Mouse (Mus musculus): Measurements from ENCODE around the gene Fer1l5. TPM values are rescaled to one million over a fixed set of nuclear protein-coding genes. Genes with fewer than 3 reads are reported as not detected.

Gene Fer1l5
- polyA plus RNA-seq, 1 experiment from 2014 or later = 0.78 TPM

- Histone ChIP-seq H3K36me3 (peaks cover 73% of the 10 kb centered on the region), H3K9ac (no peak overlapping the region), H3K4me1 (no peaks in the 10 kb centered on the region), H3K27me3 (no peaks in the 10 kb centered on the region), H3K4me3 (no peak overlapping the region), H3K4me2 (no peak overlapping the region), H3K27ac (no peak overlapping the region), H3K9me3 (no peaks in the 10 kb centered on the region)
- no peak for ATAC-seq (ENCODE audit: insufficient number of reproducible peaks, low FRiP score, low TSS enrichment, low read depth)
- WGBS = 90% methylated on average over 6 of the region's 6 CpGs
Measured at GRCm38 (mm10) chr1:36436515-36436914, 64.4 kb downstream of the Fer1l5 start.

GRCm38 (mm10) chr1:36437223-36437622 lies 65.1 kb downstream of the Fer1l5 start:
- no peak overlapping the region for H3K4me2 ChIP-seq
- WGBS = 97% methylated on average over 3 of the region's 3 CpGs
- H3K9ac ChIP-seq = no peak overlapping the region
- peaks cover 66% of the 10 kb centered on the region for H3K36me3 ChIP-seq
- H3K27ac ChIP-seq = no peak overlapping the region
- H3K4me1 ChIP-seq = no peaks in the 10 kb centered on the region
- ATAC-seq (ENCODE audit: insufficient number of reproducible peaks, low FRiP score, low TSS enrichment, low read depth) = no peak
- H3K9me3 ChIP-seq = no peaks in the 10 kb centered on the region
- no peak overlapping the region for H3K4me3 ChIP-seq
- H3K27me3 ChIP-seq = no peaks in the 10 kb centered on the region

GRCm38 (mm10) chr1:36441101-36441500 lies 69.0 kb downstream of the Fer1l5 start:
- no peaks in the 10 kb centered on the region for H3K9me3 ChIP-seq
- H3K27ac ChIP-seq = no peak overlapping the region
- no peak overlapping the region for H3K4me2 ChIP-seq
- WGBS = 83% methylated on average over 4 of the region's 4 CpGs
- peaks cover 39% of the 10 kb centered on the region for H3K36me3 ChIP-seq
- H3K9ac ChIP-seq = no peak overlapping the region
- ATAC-seq (ENCODE audit: insufficient number of reproducible peaks, low FRiP score, low TSS enrichment, low read depth) = no peak
- no peaks in the 10 kb centered on the region for H3K27me3 ChIP-seq
- H3K4me3 ChIP-seq = no peak overlapping the region
- H3K4me1 ChIP-seq = peaks cover 9% of the 10 kb centered on the region; the same call in 1 of the 2 replicates

GRCm38 (mm10) chr1:36444471-36445464 lies 72.7 kb downstream of the Fer1l5 start, which contains the start of gene Lman2l:
Gene Lman2l (minus strand): TSS chr1:36445271.
- peak within 1 kb of the TSS; percentile 64 for H3K27ac ChIP-seq
- H3K36me3 ChIP-seq = peaks cover 3% of the 10 kb centered on the region; the same call in 1 of the 2 replicates
- peak within 1 kb of the TSS; percentile 74 for H3K4me3 ChIP-seq
- peaks cover 9% of the 10 kb centered on the region; the same call in 1 of the 2 replicates for H3K4me1 ChIP-seq
- ATAC-seq (ENCODE audit: insufficient number of reproducible peaks, low FRiP score, low TSS enrichment, low read depth) = peak; percentile 99
- no peaks in the 10 kb centered on the region for H3K9me3 ChIP-seq
- H3K27me3 ChIP-seq = no peaks in the 10 kb centered on the region
- H3K9ac ChIP-seq = peak within 1 kb of the TSS; percentile 68
- WGBS = under 1% methylated on average over 57 of the region's 57 CpGs
- peak within 1 kb of the TSS; percentile 70 for H3K4me2 ChIP-seq

- Histone ChIP-seq H3K9ac (no peak overlapping the region), H3K27ac (peak overlapping the region; percentile 47), H3K4me3 (peak overlapping the region; percentile 74; the same call in 1 of the 2 replicates), H3K4me2 (no peak overlapping the region), H3K36me3 (no peaks in the 10 kb centered on the region; the same call in 1 of the 2 replicates), H3K9me3 (no peaks in the 10 kb centered on the region), H3K4me1 (peaks cover 9% of the 10 kb centered on the region; the same call in 1 of the 2 replicates), H3K27me3 (no peaks in the 10 kb centered on the region)
- no peak for ATAC-seq (ENCODE audit: insufficient number of reproducible peaks, low FRiP score, low TSS enrichment, low read depth)
- 37% methylated on average over 8 of the region's 8 CpGs for WGBS
Measured at GRCm38 (mm10) chr1:36445508-36445907, 73.4 kb downstream of the Fer1l5 start.

GRCm38 (mm10) chr1:36446106-36446824 lies 74.2 kb downstream of the Fer1l5 start:
- no peak overlapping the region for H3K4me3 ChIP-seq
- no peak overlapping the region for H3K9ac ChIP-seq
- H3K4me1 ChIP-seq = peaks cover 9% of the 10 kb centered on the region; the same call in 1 of the 2 replicates
- no peaks in the 10 kb centered on the region for H3K27me3 ChIP-seq
- 86% methylated on average over 5 of the region's 5 CpGs for WGBS
- no peaks in the 10 kb centered on the region for H3K9me3 ChIP-seq
- no peak for ATAC-seq (ENCODE audit: insufficient number of reproducible peaks, low FRiP score, low TSS enrichment, low read depth)
- no peak overlapping the region for H3K4me2 ChIP-seq
- no peaks in the 10 kb centered on the region; the same call in 1 of the 2 replicates for H3K36me3 ChIP-seq
- no peak overlapping the region for H3K27ac ChIP-seq

GRCm38 (mm10) chr1:36446841-36447240 lies 74.8 kb downstream of the Fer1l5 start:
- H3K27me3 ChIP-seq = no peaks in the 10 kb centered on the region
- WGBS = 87% methylated on average over 5 of the region's 5 CpGs

GRCm38 (mm10) chr1:36454055-36454815 lies 82.1 kb downstream of the Fer1l5 start:
- H3K36me3 ChIP-seq = no peaks in the 10 kb centered on the region
- H3K4me1 ChIP-seq = peaks cover 3% of the 10 kb centered on the region
- H3K27ac ChIP-seq = no peak overlapping the region
- no peaks in the 10 kb centered on the region for H3K9me3 ChIP-seq
- no peak overlapping the region for H3K9ac ChIP-seq
- 76% methylated on average over 6 of the region's 6 CpGs for WGBS
- ATAC-seq (ENCODE audit: insufficient number of reproducible peaks, low FRiP score, low TSS enrichment, low read depth) = no peak
- no peak overlapping the region for H3K4me2 ChIP-seq
- H3K4me3 ChIP-seq = no peak overlapping the region
- H3K27me3 ChIP-seq = no peaks in the 10 kb centered on the region

More at GRCm38 (mm10) chr1:36446841-36447240, 74.8 kb downstream of the Fer1l5 start:
- Histone ChIP-seq H3K9ac (no peak overlapping the region), H3K36me3 (no peaks in the 10 kb centered on the region; the same call in 1 of the 2 replicates), H3K9me3 (no peaks in the 10 kb centered on the region), H3K27ac (no peak overlapping the region), H3K4me1 (peaks cover 9% of the 10 kb centered on the region; the same call in 1 of the 2 replicates), H3K4me3 (no peak overlapping the region), H3K4me2 (no peak overlapping the region)
- no peak for ATAC-seq (ENCODE audit: insufficient number of reproducible peaks, low FRiP score, low TSS enrichment, low read depth)

GRCm38 (mm10) chr1:36457388-36458014 lies 85.4 kb downstream of the Fer1l5 start:
- ATAC-seq (ENCODE audit: insufficient number of reproducible peaks, low FRiP score, low TSS enrichment, low read depth) = no peak
- 24% methylated on average over 7 of the region's 7 CpGs for WGBS
- Histone ChIP-seq H3K4me3 (no peak overlapping the region), H3K27ac (no peak overlapping the region), H3K9ac (no peak overlapping the region), H3K27me3 (no peaks in the 10 kb centered on the region), H3K4me2 (no peak overlapping the region), H3K4me1 (peaks cover 3% of the 10 kb centered on the region), H3K9me3 (no peaks in the 10 kb centered on the region), H3K36me3 (no peaks in the 10 kb centered on the region)

GRCm38 (mm10) chr1:36458169-36458568 lies 86.1 kb downstream of the Fer1l5 start:
- Histone ChIP-seq H3K4me3 (no peak overlapping the region), H3K4me2 (no peak overlapping the region), H3K27me3 (no peaks in the 10 kb centered on the region), H3K9me3 (no peaks in the 10 kb centered on the region), H3K4me1 (peaks cover 3% of the 10 kb centered on the region), H3K9ac (no peak overlapping the region), H3K36me3 (no peaks in the 10 kb centered on the region), H3K27ac (no peak overlapping the region)
- WGBS = 86% methylated on average over 5 of the region's 5 CpGs
- no peak for ATAC-seq (ENCODE audit: insufficient number of reproducible peaks, low FRiP score, low TSS enrichment, low read depth)

GRCm38 (mm10) chr1:36461829-36462228 lies 89.7 kb downstream of the Fer1l5 start:
- WGBS = 44% methylated on average over 2 of the region's 2 CpGs
- Histone ChIP-seq H3K4me2 (no peak overlapping the region), H3K9me3 (no peaks in the 10 kb centered on the region), H3K4me3 (no peak overlapping the region), H3K4me1 (peaks cover 3% of the 10 kb centered on the region), H3K36me3 (no peaks in the 10 kb centered on the region), H3K27ac (no peak overlapping the region), H3K27me3 (no peaks in the 10 kb centered on the region), H3K9ac (no peak overlapping the region)
- no peak for ATAC-seq (ENCODE audit: insufficient number of reproducible peaks, low FRiP score, low TSS enrichment, low read depth)

Data from limb, embryonic 15.5 days (tissue).